Mouse (Mus musculus) gastrocnemius, adult 2 months (tissue): Measurements from ENCODE around the gene Pfn1. TPM values are rescaled to one million over a fixed set of nuclear protein-coding genes. Genes with fewer than 3 reads are reported as not detected.

ENCODE experiments used
- DNase-seq: peaks from one replicate; pipeline ENCODE4 v3.0.0; 2022
- H3K27ac ChIP-seq: fragments of 200-600 bp; 2 replicates; pipeline ENCODE4 v1.8.1; 2022; ENCODE audit warnings: mild to moderate bottlenecking
- H3K4me3 ChIP-seq: fragments of 200-600 bp; 2 replicates; pipeline ENCODE4 v1.8.1; 2022; ENCODE audit warnings: mild to moderate bottlenecking, moderate library complexity
- CTCF ChIP-seq: fragments of 200-600 bp; IDR thresholded peaks from 2 replicates; pipeline ENCODE4 v1.8.1; 2022; ENCODE audit warnings: antibody characterized with exemption, mild to moderate bottlenecking, moderate library complexity
- intact Hi-C: fragments of 180-260 bp; cut with DNase I; formaldehyde crosslinking; loops from one replicate; pipeline ENCODE4 v1.15.1; 2025
- long read RNA-seq, 2 experiments: library from polyadenylated mRNA; stranded (forward); transcript quantifications; one replicate each; pipeline ENCODE4 v2.0.0; 2021
- total RNA-seq, 2 experiments: library from RNA; stranded (reverse); gene quantifications; 2 replicates each; pipeline ENCODE4 v1.2.3; 2021

The Pfn1 gene
- 100 to 1,000 TPM; 252 to 257 TPM for total RNA-seq
- long read RNA-seq, experiment 1, transcript Pfn1-201 (3 exons, 861 nt) = major isoform, 101 of 146 reads
- long read RNA-seq, experiment 1, partial matches to known transcripts = 4 of 146 reads
- long read RNA-seq, experiment 1, other reads (novel, unspliced or antisense) = 41 of 146 reads
- long read RNA-seq, experiment 2, transcript Pfn1-201 (3 exons, 861 nt) = major isoform, 106 of 152 reads
- long read RNA-seq, experiment 2, partial matches to known transcripts = 5 of 152 reads
- long read RNA-seq, experiment 2, other reads (novel, unspliced or antisense) = 41 of 152 reads

DNA sequence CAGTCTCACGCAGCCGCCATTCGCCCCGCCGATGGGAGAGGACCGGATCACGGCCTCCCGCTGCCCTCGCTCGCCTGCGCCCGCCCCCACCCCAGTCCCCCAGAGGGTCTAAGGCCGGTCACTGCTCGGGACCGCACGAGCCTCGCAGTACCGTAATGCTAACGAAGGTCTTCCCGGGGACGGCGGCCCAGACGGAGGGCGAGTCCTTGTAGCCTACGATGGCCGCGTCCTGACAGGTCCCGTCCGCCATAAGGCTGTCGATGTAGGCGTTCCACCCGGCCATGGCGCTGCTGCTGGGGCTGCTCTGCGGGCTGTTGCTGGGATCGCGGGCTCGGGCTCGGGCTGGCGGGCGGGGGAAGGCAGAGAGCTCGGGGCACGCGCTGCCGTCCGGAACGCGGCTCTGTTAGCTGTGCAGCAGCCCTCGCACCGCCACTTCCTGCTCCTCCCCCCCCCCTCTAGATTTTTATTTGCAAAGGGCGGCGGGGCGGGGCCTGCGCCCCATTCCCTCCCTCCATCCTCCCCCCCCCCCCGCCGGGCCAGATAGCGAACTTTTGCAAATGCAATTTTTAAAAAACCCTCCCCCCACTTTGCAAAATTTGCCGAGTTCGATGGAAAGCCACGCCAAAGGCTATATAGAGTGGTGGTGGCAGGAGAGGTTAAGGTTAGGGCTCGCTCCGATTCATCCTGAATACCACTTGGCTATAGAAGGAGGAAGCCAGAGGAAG lies at the start of gene Pfn1:
TSS of gene Pfn1 (minus strand) at position 447 of the 725 bp plus-strand sequence.
- intact Hi-C loops = loop anchor here (1.0 to 2.0 kb wide), 3 partner anchors 14 to 46 kb away; partner anchors contain the start of genes Camta2, Inca1, Kif1c and Spag7
- DNase-seq = peak; percentile 88
- Histone ChIP-seq H3K4me3 (peak within 1 kb of the TSS; percentile 94), H3K27ac (peak within 1 kb of the TSS; percentile 92)
- no peak for TF ChIP-seq CTCF

DNA sequence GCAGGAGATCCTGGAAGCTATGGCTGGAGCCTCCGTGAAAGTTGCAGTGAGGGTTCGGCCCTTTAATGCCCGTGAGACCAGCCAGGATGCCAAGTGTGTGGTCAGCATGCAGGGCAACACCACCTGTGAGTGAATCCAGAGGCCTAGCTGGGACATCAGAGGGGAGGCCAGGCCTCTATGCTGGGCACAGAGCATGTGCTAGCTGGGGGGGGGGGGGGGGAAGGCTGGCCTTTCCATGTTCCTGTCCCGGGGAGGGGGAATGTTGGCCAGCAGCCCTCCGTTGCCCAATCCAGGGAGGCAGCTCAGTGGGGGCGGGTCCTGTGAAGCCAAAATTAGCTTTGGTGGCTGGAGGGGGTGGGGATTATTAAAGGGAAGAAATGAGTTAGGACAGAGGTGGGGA lies 48.3 kb upstream of the Pfn1 start:
- DNase-seq = peak; percentile 96
- intact Hi-C loops = no loop called here
- H3K27ac ChIP-seq = peak overlapping the region; percentile 100
- no peak for TF ChIP-seq CTCF
- peak overlapping the region; percentile 75 for H3K4me3 ChIP-seq

DNA sequence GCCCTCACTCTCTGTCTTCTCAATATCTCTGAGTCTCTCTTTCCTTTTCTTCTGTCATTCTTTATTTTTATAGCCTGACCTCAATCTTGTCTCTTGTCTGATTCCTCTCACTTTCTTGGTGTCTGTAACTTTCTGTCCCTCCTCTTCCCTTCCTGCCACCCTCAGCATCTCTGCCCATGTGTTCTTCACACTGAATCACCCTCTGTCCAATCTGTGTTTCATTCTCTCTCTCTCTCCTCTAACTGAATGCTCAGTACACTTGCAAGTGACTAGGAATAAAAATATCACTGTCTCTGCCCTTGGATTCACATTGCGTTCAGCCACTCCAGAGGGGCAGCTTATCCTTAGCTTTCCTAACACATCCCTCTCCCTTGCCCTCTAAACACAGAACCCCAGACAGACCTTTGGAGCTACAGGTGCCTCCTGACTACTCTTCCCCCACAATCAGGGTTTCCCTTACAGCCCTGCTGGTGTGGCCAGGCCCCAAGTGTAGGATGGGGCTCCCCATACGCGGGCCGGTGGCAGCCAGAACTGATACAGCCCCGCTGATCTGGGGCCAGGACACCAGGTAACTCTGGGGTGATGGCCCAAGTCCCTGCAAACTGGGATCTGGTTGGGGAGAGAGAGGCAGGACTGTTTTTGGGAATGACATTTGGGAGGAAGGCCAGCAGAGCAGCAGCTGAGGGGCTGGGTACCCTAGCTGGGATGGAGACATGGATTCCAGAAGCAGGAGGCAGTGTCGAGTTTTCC lies 47.7 kb upstream of the Pfn1 start:
- no peak for TF ChIP-seq CTCF
- peak overlapping the region; percentile 75 for H3K4me3 ChIP-seq
- H3K27ac ChIP-seq = peak overlapping the region; percentile 100
- DNase-seq = peak; percentile 67
- intact Hi-C loops = loop anchor here (2.0 kb wide), 2 partner anchors 15 to 47 kb away; partner anchors contain the start of gene Pfn1

DNA sequence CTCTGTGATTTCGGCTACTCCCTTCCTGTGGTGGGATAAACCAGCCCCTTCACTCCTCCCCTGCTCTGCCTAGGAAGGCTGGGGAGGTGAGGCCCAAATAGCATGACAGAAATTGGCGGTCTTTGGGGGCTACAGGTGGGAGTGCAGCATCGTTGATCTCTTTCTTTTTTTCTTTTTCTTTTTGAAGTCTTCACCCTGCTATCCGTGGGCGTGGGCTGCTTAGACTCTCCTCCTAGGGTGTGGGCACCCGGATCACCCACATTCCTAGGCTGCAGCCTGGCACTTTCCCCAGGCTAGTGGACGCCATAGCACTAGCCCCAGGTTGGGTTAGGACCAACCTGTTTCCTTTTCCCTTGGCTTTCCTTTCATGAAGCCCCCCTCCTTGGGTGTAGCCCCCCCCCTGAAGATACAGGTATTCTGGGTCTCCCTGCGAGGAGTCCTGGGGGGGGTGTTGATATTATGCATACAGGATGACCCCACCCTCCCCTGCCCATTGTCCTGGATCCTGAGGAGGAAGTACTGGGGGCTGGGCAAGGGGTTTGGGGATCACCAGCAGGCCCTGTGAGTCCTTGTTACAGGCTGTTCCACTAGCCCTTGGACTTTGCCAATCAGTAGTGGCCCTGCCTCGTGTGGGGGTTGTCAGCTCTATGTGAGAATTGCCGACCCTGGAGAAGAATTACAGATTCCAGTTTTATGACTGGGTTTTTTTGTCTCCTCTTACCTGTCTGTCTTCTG lies 46.9 kb upstream of the Pfn1 start:
- no peak for DNase-seq
- no peak for TF ChIP-seq CTCF
- Histone ChIP-seq H3K4me3 (peak overlapping the region; percentile 75), H3K27ac (peak overlapping the region; percentile 100)
- intact Hi-C loops = loop anchor here (2.0 kb wide), 2 partner anchors 15 to 47 kb away; partner anchors contain the start of gene Pfn1

GRCm38 (mm10) chr11:70700613-70701012 lies 46.2 kb upstream of the Pfn1 start:
- DNase-seq = peak; percentile 96
- H3K4me3 ChIP-seq = peak overlapping the region; percentile 75
- intact Hi-C loops = loop anchor here (2.0 kb wide), 2 partner anchors 14 to 46 kb away; partner anchors contain the start of gene Pfn1
- TF ChIP-seq CTCF = no peak
- peak overlapping the region; percentile 100 for H3K27ac ChIP-seq

DNA sequence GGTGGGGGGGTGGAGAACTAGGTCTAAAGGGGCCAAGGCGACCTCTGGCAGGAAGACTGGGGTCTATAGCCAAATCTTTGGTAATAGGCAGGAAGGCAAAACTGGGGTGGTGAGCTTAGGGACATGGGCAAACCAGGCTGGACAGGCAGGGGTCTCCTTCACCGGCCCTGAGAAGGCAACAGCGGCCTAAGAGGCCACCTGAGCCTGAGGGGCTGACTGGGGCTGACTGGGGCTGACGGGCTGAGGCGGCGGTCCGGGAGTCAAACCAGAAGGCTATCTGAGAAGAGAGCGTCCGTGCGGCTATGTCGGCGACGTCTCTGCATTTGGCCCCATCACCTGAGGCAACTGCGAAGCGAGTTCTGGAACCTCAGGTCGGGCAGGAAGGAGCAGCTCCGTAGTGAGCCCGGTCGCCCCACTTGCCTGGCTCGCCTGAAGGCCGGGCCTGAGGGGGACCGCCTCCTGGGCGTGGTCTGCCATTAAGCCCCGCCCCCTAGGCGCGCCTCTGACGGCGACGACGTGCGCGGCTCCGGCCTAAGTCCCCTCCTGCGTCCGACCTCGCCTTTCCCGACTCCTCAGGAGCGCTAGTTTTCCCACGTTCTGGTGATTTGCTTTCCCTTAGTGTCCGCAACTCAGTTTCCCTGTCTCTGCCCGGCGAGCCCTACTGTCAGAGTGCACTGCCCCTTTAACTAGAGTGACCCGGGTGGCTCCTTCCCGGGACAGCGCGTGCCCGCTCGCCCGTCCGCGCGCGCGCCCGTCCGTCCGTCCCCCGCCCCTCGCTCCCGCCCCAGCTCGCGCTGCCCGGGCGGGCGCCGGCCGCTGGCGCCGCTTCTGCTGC lies 45.5 kb upstream of the Pfn1 start, which contains the start of the genes Inca1 and Kif1c:
TSS of gene Inca1 (minus strand) at position 434 of the 835 bp plus-strand sequence.
TSS of gene Kif1c (plus strand) at position 827 of the 835 bp plus-strand sequence.
- Histone ChIP-seq H3K4me3 (peak within 1 kb of the TSS; percentile 75), H3K27ac (peak within 1 kb of the TSS; percentile 100)
- intact Hi-C loops = loop anchor here (2.0 kb wide), 3 partner anchors 13 to 51 kb away; partner anchors contain the start of gene Pfn1
- no peak for TF ChIP-seq CTCF
- DNase-seq = peak; percentile 97

- DNase-seq = no peak
- no peak for TF ChIP-seq CTCF
- intact Hi-C loops = loop anchor here (2.0 kb wide), 1 partner anchor 50 kb away; no protein-coding TSS in a partner anchor
- Histone ChIP-seq H3K4me3 (peak overlapping the region; percentile 75), H3K27ac (peak overlapping the region; percentile 100)
Observed at GRCm38 (mm10) chr11:70699051-70699450, 44.6 kb upstream of the Pfn1 start.

GRCm38 (mm10) chr11:70697376-70697775 lies 42.9 kb upstream of the Pfn1 start:
- intact Hi-C loops = no loop called here
- Histone ChIP-seq H3K4me3 (no peak overlapping the region), H3K27ac (no peak overlapping the region)
- TF ChIP-seq CTCF = peak; percentile 9; the same call in 1 of the 2 replicates
- DNase-seq = no peak

- no peak for TF ChIP-seq CTCF
- Histone ChIP-seq H3K4me3 (no peak overlapping the region), H3K27ac (no peak overlapping the region)
- DNase-seq = no peak
- intact Hi-C loops = no loop called here
Observed at GRCm38 (mm10) chr11:70693504-70693903, 39.1 kb upstream of the Pfn1 start.

GRCm38 (mm10) chr11:70689578-70689977 lies 35.1 kb upstream of the Pfn1 start:
- DNase-seq = no peak
- Histone ChIP-seq H3K4me3 (no peak overlapping the region), H3K27ac (0 out of 2 replicates have a peak overlapping the region, but pooled peaks have one; percentile 3)
- intact Hi-C loops = no loop called here
- no peak for TF ChIP-seq CTCF

GRCm38 (mm10) chr11:70688372-70688771 lies 33.9 kb upstream of the Pfn1 start:
- intact Hi-C loops = loop anchor here (1.0 kb wide), 1 partner anchor 34 kb away; the partner anchor contains the start of gene Pfn1
- peak overlapping the region; percentile 84 for H3K4me3 ChIP-seq
- H3K27ac ChIP-seq = peak overlapping the region; percentile 98
- TF ChIP-seq CTCF = no peak
- no peak for DNase-seq
